Mouse (Mus musculus) left cerebral cortex, postnatal 4 days (tissue): Measurements from ENCODE around the gene Myo9a. TPM values are rescaled to one million over a fixed set of nuclear protein-coding genes. Genes with fewer than 3 reads are reported as not detected.

Source experiments
- DNase-seq: peaks from one replicate; pipeline ENCODE4 v3.0.0-alpha.2; 2022
- intact Hi-C: fragments of 180-260 bp; cut with DNase I; formaldehyde crosslinking; loops from one replicate; pipeline ENCODE4 v1.15.1; 2025
- total RNA-seq, 2 experiments: library from RNA; stranded (reverse); gene quantifications; 2 replicates each; pipeline ENCODE4 v1.2.3; 2021

The Myo9a gene
- 10 to 100 TPM; 98.1 to 98.4 TPM for total RNA-seq

- intact Hi-C loops = no loop called here
- DNase-seq = peak; percentile 100
Observed at GRCm38 (mm10) chr9:59750267-59751065, at the start of gene Myo9a, which contains the start of gene Senp8. Myo9a (plus strand) TSS chr9:59750896. Senp8 (minus strand) TSS chr9:59750710.

- peak; percentile 35 for DNase-seq
- intact Hi-C loops = no loop called here
Observed at GRCm38 (mm10) chr9:59701094-59701493, 49.6 kb upstream of the Myo9a start.

- intact Hi-C loops = no loop called here
- no peak for DNase-seq
Observed at GRCm38 (mm10) chr9:59703099-59703498, 47.6 kb upstream of the Myo9a start.

- no peak for DNase-seq
- intact Hi-C loops = no loop called here
Observed at GRCm38 (mm10) chr9:59706850-59707825, 43.6 kb upstream of the Myo9a start.

- intact Hi-C loops = no loop called here
Observed at GRCm38 (mm10) chr9:59709225-59709624, 41.5 kb upstream of the Myo9a start.

GRCm38 (mm10) chr9:59716275-59716898 is 34.3 kb upstream of the Myo9a start:
- DNase-seq = no peak
- intact Hi-C loops = no loop called here

More at GRCm38 (mm10) chr9:59709225-59709624, 41.5 kb upstream of the Myo9a start:
- DNase-seq = peak; percentile 43

GRCm38 (mm10) chr9:59718237-59718636 is 32.5 kb upstream of the Myo9a start:
- intact Hi-C loops = no loop called here
- DNase-seq = no peak

GRCm38 (mm10) chr9:59721144-59721543 is 29.6 kb upstream of the Myo9a start:
- intact Hi-C loops = no loop called here
- no peak for DNase-seq

GRCm38 (mm10) chr9:59723096-59723657 is 27.5 kb upstream of the Myo9a start:
- DNase-seq = peak; percentile 74
- intact Hi-C loops = no loop called here

- intact Hi-C loops = no loop called here
- peak; percentile 56 for DNase-seq
Observed at GRCm38 (mm10) chr9:59723791-59724442, 26.8 kb upstream of the Myo9a start.

- intact Hi-C loops = no loop called here
- no peak for DNase-seq
Observed at GRCm38 (mm10) chr9:59725515-59725914, 25.2 kb upstream of the Myo9a start.

- no peak for DNase-seq
- intact Hi-C loops = no loop called here
Observed at GRCm38 (mm10) chr9:59727569-59728286, 23.0 kb upstream of the Myo9a start.

- intact Hi-C loops = no loop called here
- DNase-seq = no peak
Observed at GRCm38 (mm10) chr9:59731136-59731535, 19.6 kb upstream of the Myo9a start.

GRCm38 (mm10) chr9:59733075-59733474 is 17.6 kb upstream of the Myo9a start:
- DNase-seq = no peak
- intact Hi-C loops = no loop called here

- intact Hi-C loops = no loop called here
- DNase-seq = no peak
Observed at GRCm38 (mm10) chr9:59735394-59735793, 15.3 kb upstream of the Myo9a start.

GRCm38 (mm10) chr9:59740593-59740992 is 10.1 kb upstream of the Myo9a start:
- DNase-seq = no peak
- intact Hi-C loops = no loop called here

GRCm38 (mm10) chr9:59743903-59744302 is 6.8 kb upstream of the Myo9a start:
- DNase-seq = no peak
- intact Hi-C loops = no loop called here

GRCm38 (mm10) chr9:59748387-59748786 is 2.3 kb upstream of the Myo9a start:
- intact Hi-C loops = no loop called here
- DNase-seq = no peak

GRCm38 (mm10) chr9:59748969-59749368 is 1.7 kb upstream of the Myo9a start:
- DNase-seq = no peak
- intact Hi-C loops = no loop called here
